Mouse (Mus musculus): ENCODE data around the gene Cacna1d.

Gene Cacna1d

GRCm38 (mm10) chr14:30352061-30352950 lies 138.9 kb downstream of the Cacna1d start:
- in situ Hi-C loops (cut with MboI; ENCODE audit: low pct_unique_long_range_greater_than_20kb in 1 of 2, low sequenced_read_pairs in 2 of 2, unreplicated experiment in 1 of 2), result no loop called here

- in situ Hi-C loops (cut with MboI; ENCODE audit: low pct_unique_long_range_greater_than_20kb in 1 of 2, low sequenced_read_pairs in 2 of 2, unreplicated experiment in 1 of 2), result no loop called here
These were observed 141.0 kb downstream of the Cacna1d start for GRCm38 (mm10) chr14:30350285-30350684.

GRCm38 (mm10) chr14:30344948-30345865 lies 146.0 kb downstream of the Cacna1d start:
- in situ Hi-C loops (cut with MboI; ENCODE audit: low pct_unique_long_range_greater_than_20kb in 1 of 2, low sequenced_read_pairs in 2 of 2, unreplicated experiment in 1 of 2), result no loop called here

- in situ Hi-C loops (cut with MboI; ENCODE audit: low pct_unique_long_range_greater_than_20kb in 1 of 2, low sequenced_read_pairs in 2 of 2, unreplicated experiment in 1 of 2), result no loop called here
These were observed 147.5 kb downstream of the Cacna1d start for GRCm38 (mm10) chr14:30343740-30344139.

GRCm38 (mm10) chr14:30341825-30342590 lies 149.2 kb downstream of the Cacna1d start:
- in situ Hi-C loops (cut with MboI; ENCODE audit: low pct_unique_long_range_greater_than_20kb in 1 of 2, low sequenced_read_pairs in 2 of 2, unreplicated experiment in 1 of 2), result no loop called here

- in situ Hi-C loops (cut with MboI; ENCODE audit: low pct_unique_long_range_greater_than_20kb in 1 of 2, low sequenced_read_pairs in 2 of 2, unreplicated experiment in 1 of 2), result no loop called here
These were observed 151.1 kb downstream of the Cacna1d start for GRCm38 (mm10) chr14:30340140-30340539.

- in situ Hi-C loops (cut with MboI; ENCODE audit: low pct_unique_long_range_greater_than_20kb in 1 of 2, low sequenced_read_pairs in 2 of 2, unreplicated experiment in 1 of 2), result no loop called here
These were observed 159.4 kb downstream of the Cacna1d start for GRCm38 (mm10) chr14:30331856-30332255.

GRCm38 (mm10) chr14:30330416-30331181 lies 160.7 kb downstream of the Cacna1d start:
- in situ Hi-C loops (cut with MboI; ENCODE audit: low pct_unique_long_range_greater_than_20kb in 1 of 2, low sequenced_read_pairs in 2 of 2, unreplicated experiment in 1 of 2), result no loop called here

GRCm38 (mm10) chr14:30329109-30329508 lies 162.1 kb downstream of the Cacna1d start:
- in situ Hi-C loops (cut with MboI; ENCODE audit: low pct_unique_long_range_greater_than_20kb in 1 of 2, low sequenced_read_pairs in 2 of 2, unreplicated experiment in 1 of 2), result no loop called here

GRCm38 (mm10) chr14:30327452-30327851 lies 163.8 kb downstream of the Cacna1d start:
- in situ Hi-C loops (cut with MboI; ENCODE audit: low pct_unique_long_range_greater_than_20kb in 1 of 2, low sequenced_read_pairs in 2 of 2, unreplicated experiment in 1 of 2), result no loop called here

GRCm38 (mm10) chr14:30327051-30327450 lies 164.2 kb downstream of the Cacna1d start:
- in situ Hi-C loops (cut with MboI; ENCODE audit: low pct_unique_long_range_greater_than_20kb in 1 of 2, low sequenced_read_pairs in 2 of 2, unreplicated experiment in 1 of 2), result no loop called here

GRCm38 (mm10) chr14:30326226-30326625 lies 165.0 kb downstream of the Cacna1d start:
- in situ Hi-C loops (cut with MboI; ENCODE audit: low pct_unique_long_range_greater_than_20kb in 1 of 2, low sequenced_read_pairs in 2 of 2, unreplicated experiment in 1 of 2), result no loop called here

GRCm38 (mm10) chr14:30324994-30325393 lies 166.3 kb downstream of the Cacna1d start:
- in situ Hi-C loops (cut with MboI; ENCODE audit: low pct_unique_long_range_greater_than_20kb in 1 of 2, low sequenced_read_pairs in 2 of 2, unreplicated experiment in 1 of 2), result no loop called here

GRCm38 (mm10) chr14:30318715-30319437 lies 172.4 kb downstream of the Cacna1d start:
- in situ Hi-C loops (cut with MboI; ENCODE audit: low pct_unique_long_range_greater_than_20kb in 1 of 2, low sequenced_read_pairs in 2 of 2, unreplicated experiment in 1 of 2), result no loop called here

- in situ Hi-C loops (cut with MboI; ENCODE audit: low pct_unique_long_range_greater_than_20kb in 1 of 2, low sequenced_read_pairs in 2 of 2, unreplicated experiment in 1 of 2), result no loop called here
These were observed 173.0 kb downstream of the Cacna1d start for GRCm38 (mm10) chr14:30318293-30318692.

- in situ Hi-C loops (cut with MboI; ENCODE audit: low pct_unique_long_range_greater_than_20kb in 1 of 2, low sequenced_read_pairs in 2 of 2, unreplicated experiment in 1 of 2), result no loop called here
These were observed 173.6 kb downstream of the Cacna1d start for GRCm38 (mm10) chr14:30317616-30318015.

- in situ Hi-C loops (cut with MboI; ENCODE audit: low pct_unique_long_range_greater_than_20kb in 1 of 2, low sequenced_read_pairs in 2 of 2, unreplicated experiment in 1 of 2), result no loop called here
These were observed 179.9 kb downstream of the Cacna1d start for GRCm38 (mm10) chr14:30311206-30311889.

All from mouse embryonic stem cell (cell line).